Mouse (Mus musculus) embryonic facial prominence, embryonic 11.5 days (tissue): ENCODE results near the gene Rfx2. TPM values are rescaled to one million over a fixed set of nuclear protein-coding genes. Genes with fewer than 3 reads are reported as not detected.

Experiments
- ATAC-seq: fragments of 200-750 bp; cut with Nextera tagmentation; replicated peaks from 2 replicates; pipeline ENCODE4 v1.8.0; 2017; ENCODE audit warnings: low read depth; ENCODE audit not compliant: insufficient number of reproducible peaks, low FRiP score, low TSS enrichment
- DNase-seq: peaks from one replicate; pipeline ENCODE4 v3.0.0-alpha.2; 2015; ENCODE audit warnings: low spot score
- H3K27ac ChIP-seq: fragments of 300-500 bp; sonication (generic); replicated peaks from 2 replicates; pipeline ENCODE4 v1.5.1; 2014; ENCODE audit warnings: mild to moderate bottlenecking, low read depth, low read length, control low read depth
- H3K27me3 ChIP-seq: fragments of 300-500 bp; sonication (generic); 2 replicates; pipeline ENCODE4 v1.6.1; 2014; ENCODE audit warnings: mild to moderate bottlenecking, low read length, moderate library complexity, mixed read lengths; ENCODE audit not compliant: control insufficient read depth, insufficient read depth
- H3K36me3 ChIP-seq: fragments of 300-500 bp; sonication (generic); replicated peaks from 2 replicates; pipeline ENCODE4 v1.6.1; 2014; ENCODE audit warnings: low read depth, mild to moderate bottlenecking, low read length, moderate library complexity, mixed read lengths; ENCODE audit not compliant: control insufficient read depth, insufficient read depth
- H3K4me1 ChIP-seq: fragments of 300-500 bp; sonication (generic); 2 replicates; pipeline ENCODE4 v1.6.1; 2014; ENCODE audit warnings: low read length, mixed read lengths; ENCODE audit not compliant: control insufficient read depth, insufficient read depth
- H3K4me2 ChIP-seq: fragments of 300-500 bp; sonication (generic); 2 replicates; pipeline ENCODE4 v1.6.1; 2014; ENCODE audit warnings: low read depth, mild to moderate bottlenecking, control low read depth, low read length, moderate library complexity
- H3K4me3 ChIP-seq: fragments of 300-500 bp; sonication (generic); 2 replicates; pipeline ENCODE4 v1.5.1; 2014; ENCODE audit warnings: low read depth, low read length, control low read depth
- H3K9ac ChIP-seq: fragments of 300-500 bp; sonication (generic); replicated peaks from 2 replicates; pipeline ENCODE4 v1.6.1; 2014; ENCODE audit warnings: mild to moderate bottlenecking, control low read depth, low read length
- H3K9me3 ChIP-seq: fragments of 300-500 bp; sonication (generic); replicated peaks from 2 replicates; pipeline ENCODE4 v1.6.1; 2016; ENCODE audit warnings: mild to moderate bottlenecking, low read length, inconsistent platforms, mixed read lengths; ENCODE audit not compliant: control insufficient read depth
- WGBS: fragments of 180-500 bp; shearing (Covaris S2); extraction: QIAGEN DNeasy Blood & Tissue Kit; methylation state at CpG from one replicate; pipeline ENCODE4 v1.1.7; 2014; 5-methylcytosine and 5-hydroxymethylcytosine counted together
- polyA plus RNA-seq: library from polyadenylated mRNA; unstranded; fragments of >200 nt; fragmentation: Nextera tagmentation; extraction: Ambion mirVana; gene quantifications from 2 replicates; pipeline ENCODE4 v1.2.1, GENCODE M21; 2014

Gene Rfx2
- polyA plus RNA-seq, 1 experiment from 2014 or later = 2.4 TPM

GRCm38 (mm10) chr17:56754271-56755185 lies 76.3 kb downstream of the Rfx2 start:
- DNase-seq = no peak
- WGBS = 11% methylated on average over 36 of the region's 36 CpGs
- H3K36me3 ChIP-seq = no peaks in the 10 kb centered on the region
- no peak overlapping the region for H3K9ac ChIP-seq
- H3K27me3 ChIP-seq = peaks cover 65% of the 10 kb centered on the region
- H3K4me2 ChIP-seq = no peak overlapping the region
- peaks cover 6% of the 10 kb centered on the region for H3K4me1 ChIP-seq
- H3K9me3 ChIP-seq = no peaks in the 10 kb centered on the region
- no peak overlapping the region for H3K27ac ChIP-seq
- ATAC-seq = no peak
- H3K4me3 ChIP-seq = no peak overlapping the region

GRCm38 (mm10) chr17:56753452-56753851 lies 77.4 kb downstream of the Rfx2 start:
- ATAC-seq (no peak), DNase-seq (no peak)
- Histone ChIP-seq H3K9ac (no peak overlapping the region), H3K36me3 (no peaks in the 10 kb centered on the region), H3K9me3 (no peaks in the 10 kb centered on the region), H3K4me2 (no peak overlapping the region), H3K27ac (no peak overlapping the region), H3K4me3 (no peak overlapping the region), H3K27me3 (peaks cover 65% of the 10 kb centered on the region), H3K4me1 (peaks cover 6% of the 10 kb centered on the region)
- 22% methylated on average over 15 of the region's 15 CpGs for WGBS

- DNase-seq (peak; percentile 73), ATAC-seq (peak; percentile 56; the same call in 1 of the 2 replicates)
- H3K9me3 ChIP-seq = no peaks in the 10 kb centered on the region
- H3K27ac ChIP-seq = no peak overlapping the region
- H3K27me3 ChIP-seq = peaks cover 54% of the 10 kb centered on the region
- no peaks in the 10 kb centered on the region; the same call in 1 of the 2 replicates for H3K4me1 ChIP-seq
- H3K36me3 ChIP-seq = no peaks in the 10 kb centered on the region
- 26% methylated on average over 67 of the region's 71 CpGs for WGBS
- H3K9ac ChIP-seq = peak overlapping the region; percentile 39
- H3K4me2 ChIP-seq = peak overlapping the region; percentile 37
- H3K4me3 ChIP-seq = peak overlapping the region; percentile 10; the same call in 1 of the 2 replicates
Measured at GRCm38 (mm10) chr17:56751404-56752072, 79.3 kb downstream of the Rfx2 start.

- Histone ChIP-seq H3K4me3 (no peak overlapping the region), H3K36me3 (no peaks in the 10 kb centered on the region), H3K4me1 (no peaks in the 10 kb centered on the region), H3K4me2 (no peak overlapping the region), H3K27ac (no peak overlapping the region), H3K9ac (no peak overlapping the region), H3K9me3 (no peaks in the 10 kb centered on the region), H3K27me3 (no peaks in the 10 kb centered on the region)
- WGBS = 58% methylated on average over 5 of the region's 5 CpGs
- DNase-seq = peak; percentile 33
- ATAC-seq = no peak
Measured at GRCm38 (mm10) chr17:56744173-56744572, 86.6 kb downstream of the Rfx2 start.

GRCm38 (mm10) chr17:56740788-56741160 lies 90.0 kb downstream of the Rfx2 start:
- H3K4me2 ChIP-seq = no peak overlapping the region
- H3K4me3 ChIP-seq = no peak overlapping the region
- no peaks in the 10 kb centered on the region for H3K36me3 ChIP-seq
- H3K27ac ChIP-seq = no peak overlapping the region
- no peak overlapping the region for H3K9ac ChIP-seq
- H3K9me3 ChIP-seq = no peaks in the 10 kb centered on the region
- no peaks in the 10 kb centered on the region for H3K4me1 ChIP-seq
- no peaks in the 10 kb centered on the region for H3K27me3 ChIP-seq
- 75% methylated on average over 17 of the region's 17 CpGs for WGBS
- no peak for ATAC-seq
- DNase-seq = no peak

GRCm38 (mm10) chr17:56740118-56740787 lies 90.6 kb downstream of the Rfx2 start:
- H3K9ac ChIP-seq = no peak overlapping the region
- DNase-seq (no peak), ATAC-seq (no peak)
- H3K36me3 ChIP-seq = no peaks in the 10 kb centered on the region
- no peak overlapping the region for H3K27ac ChIP-seq
- no peaks in the 10 kb centered on the region for H3K4me1 ChIP-seq
- H3K9me3 ChIP-seq = no peaks in the 10 kb centered on the region
- 85% methylated on average over 17 of the region's 17 CpGs for WGBS
- no peak overlapping the region for H3K4me2 ChIP-seq
- H3K4me3 ChIP-seq = no peak overlapping the region
- no peaks in the 10 kb centered on the region for H3K27me3 ChIP-seq

- no peaks in the 10 kb centered on the region for H3K9me3 ChIP-seq
- DNase-seq (no peak), ATAC-seq (no peak)
- H3K4me3 ChIP-seq = no peak overlapping the region
- no peak overlapping the region for H3K27ac ChIP-seq
- 80% methylated on average over 10 of the region's 10 CpGs for WGBS
- no peaks in the 10 kb centered on the region for H3K27me3 ChIP-seq
- H3K4me2 ChIP-seq = no peak overlapping the region
- no peaks in the 10 kb centered on the region for H3K36me3 ChIP-seq
- H3K9ac ChIP-seq = no peak overlapping the region
- no peaks in the 10 kb centered on the region for H3K4me1 ChIP-seq
Measured at GRCm38 (mm10) chr17:56738221-56738620, 92.6 kb downstream of the Rfx2 start.
